Mouse (Mus musculus) lung, postnatal 0 days (tissue): ENCODE data around the gene Enah. TPM values are rescaled to one million over a fixed set of nuclear protein-coding genes. Genes with fewer than 3 reads are reported as not detected.
A peak's percentile ranks its signal among the peaks of the same experiment; 100 is the strongest.

Experiments used
- ATAC-seq: fragments of 200-750 bp; cut with Nextera tagmentation; 2 replicates; pipeline ENCODE4 v1.8.0; 2017; ENCODE audit warnings: moderate library complexity
- DNase-seq: peaks from one replicate; pipeline ENCODE4 v3.0.0-alpha.2; 2016; ENCODE audit warnings: low spot score
- H3K27ac ChIP-seq: fragments of 300-500 bp; sonication (generic); 2 replicates; pipeline ENCODE4 v1.5.1; 2014; ENCODE audit warnings: antibody characterized with exemption, mild to moderate bottlenecking, low read length, mixed read lengths
- H3K27me3 ChIP-seq: fragments of 300-500 bp; sonication (generic); replicated peaks from 2 replicates; pipeline ENCODE4 v1.6.1; 2014; ENCODE audit warnings: low read length, mixed read lengths; ENCODE audit not compliant: insufficient read depth
- H3K36me3 ChIP-seq: fragments of 300-500 bp; sonication (generic); 2 replicates; pipeline ENCODE4 v1.6.1; 2014; ENCODE audit warnings: low read length, mixed read lengths; ENCODE audit not compliant: insufficient read depth
- H3K4me1 ChIP-seq: fragments of 300-500 bp; sonication (generic); 2 replicates; pipeline ENCODE4 v1.6.1; 2014; ENCODE audit warnings: antibody characterized with exemption, low read depth, low read length, mixed read lengths; ENCODE audit not compliant: insufficient read depth
- H3K4me2 ChIP-seq: fragments of 300-500 bp; sonication (generic); replicated peaks from 2 replicates; pipeline ENCODE4 v1.6.1; 2014; ENCODE audit warnings: low read depth, mild to moderate bottlenecking, low read length, moderate library complexity, mixed read lengths
- H3K4me3 ChIP-seq: fragments of 300-500 bp; sonication (generic); 2 replicates; pipeline ENCODE4 v1.5.1; 2014; ENCODE audit warnings: low read depth, low read length
- H3K9ac ChIP-seq: fragments of 300-500 bp; sonication (generic); replicated peaks from 2 replicates; pipeline ENCODE4 v1.6.1; 2014; ENCODE audit warnings: low read depth, mild to moderate bottlenecking
- H3K9me3 ChIP-seq: fragments of 300-500 bp; sonication (generic); 2 replicates; pipeline ENCODE4 v1.6.1; 2016; ENCODE audit warnings: low read length, mixed read lengths
- CTCF ChIP-seq: IDR thresholded peaks from 2 replicates; pipeline ENCODE4 v1.5.1; 2016; ENCODE audit warnings: antibody characterized with exemption, mild to moderate bottlenecking
- EP300 ChIP-seq: IDR thresholded peaks from 2 replicates; pipeline ENCODE4 v1.6.1; 2016; ENCODE audit warnings: antibody characterized with exemption, mild to moderate bottlenecking, control low read depth
- WGBS: fragments of 180-500 bp; shearing (Covaris S2); extraction: QIAGEN DNeasy Blood & Tissue Kit; methylation state at CpG from one replicate; pipeline ENCODE4 v1.1.7; 2014; 5-methylcytosine and 5-hydroxymethylcytosine counted together
- polyA plus RNA-seq: library from polyadenylated mRNA; unstranded; fragments of >200 nt; fragmentation: Nextera tagmentation; extraction: Ambion mirVana; gene quantifications from 2 replicates; pipeline ENCODE4 v1.2.1, GENCODE M21; 2015

Gene Enah
- polyA plus RNA-seq, 1 experiment from 2014 or later, result 8.9 TPM

GRCm38 (mm10) chr1:181893721-181894120, 126.1 kb downstream of the Enah start:
- H3K27me3 ChIP-seq, result no peaks in the 10 kb centered on the region
- TF ChIP-seq EP300, result no peak
- no peak for TF ChIP-seq CTCF
- DNase-seq, result no peak
- no peak overlapping the region for H3K4me2 ChIP-seq
- H3K9me3 ChIP-seq, result no peaks in the 10 kb centered on the region
- H3K4me3 ChIP-seq, result no peak overlapping the region
- 61% methylated on average over 8 of the region's 8 CpGs for WGBS
- ATAC-seq, result no peak
- H3K36me3 ChIP-seq, result no peaks in the 10 kb centered on the region
- no peak overlapping the region for H3K27ac ChIP-seq
- no peak overlapping the region for H3K9ac ChIP-seq
- H3K4me1 ChIP-seq, result no peaks in the 10 kb centered on the region

GRCm38 (mm10) chr1:181889670-181890069, 130.1 kb downstream of the Enah start:
- 63% methylated on average over 7 of the region's 7 CpGs for WGBS
- no peaks in the 10 kb centered on the region for H3K4me1 ChIP-seq
- H3K9me3 ChIP-seq, result no peaks in the 10 kb centered on the region
- no peaks in the 10 kb centered on the region for H3K27me3 ChIP-seq
- no peak overlapping the region for H3K4me2 ChIP-seq
- ATAC-seq (no peak), DNase-seq (no peak)
- H3K36me3 ChIP-seq, result no peaks in the 10 kb centered on the region
- no peak overlapping the region for H3K27ac ChIP-seq
- no peak overlapping the region for H3K4me3 ChIP-seq
- TF ChIP-seq EP300 (no peak), CTCF (no peak)
- no peak overlapping the region for H3K9ac ChIP-seq

GRCm38 (mm10) chr1:181888801-181889200, 131.0 kb downstream of the Enah start:
- peak; percentile 86 for DNase-seq
- no peaks in the 10 kb centered on the region for H3K36me3 ChIP-seq
- no peak overlapping the region for H3K4me3 ChIP-seq
- no peak overlapping the region for H3K9ac ChIP-seq
- no peaks in the 10 kb centered on the region for H3K27me3 ChIP-seq
- no peak overlapping the region for H3K4me2 ChIP-seq
- 3% methylated on average over 11 of the region's 11 CpGs for whole genome bisulfite sequencing
- H3K9me3 ChIP-seq, result no peaks in the 10 kb centered on the region
- peak; percentile 84 for ATAC-seq
- TF ChIP-seq CTCF, result peak; percentile 100
- no peak for TF ChIP-seq EP300
- no peak overlapping the region for H3K27ac ChIP-seq
- no peaks in the 10 kb centered on the region for H3K4me1 ChIP-seq

GRCm38 (mm10) chr1:181881532-181881931, 138.3 kb downstream of the Enah start:
- no peaks in the 10 kb centered on the region for H3K27me3 ChIP-seq
- H3K9ac ChIP-seq, result no peak overlapping the region
- DNase-seq (peak; percentile 91), ATAC-seq (peak; percentile 88)
- WGBS, result 18% methylated on average over 8 of the region's 8 CpGs
- H3K9me3 ChIP-seq, result no peaks in the 10 kb centered on the region
- no peak overlapping the region for H3K4me2 ChIP-seq
- H3K36me3 ChIP-seq, result no peaks in the 10 kb centered on the region
- H3K27ac ChIP-seq, result no peak overlapping the region
- TF ChIP-seq EP300 (no peak), CTCF (peak; percentile 91)
- no peaks in the 10 kb centered on the region for H3K4me1 ChIP-seq
- no peak overlapping the region for H3K4me3 ChIP-seq

GRCm38 (mm10) chr1:181880752-181881325, 139.0 kb downstream of the Enah start:
- H3K4me1 ChIP-seq, result no peaks in the 10 kb centered on the region
- H3K9ac ChIP-seq, result no peak overlapping the region
- H3K9me3 ChIP-seq, result no peaks in the 10 kb centered on the region
- no peaks in the 10 kb centered on the region for H3K27me3 ChIP-seq
- no peak overlapping the region for H3K27ac ChIP-seq
- peak; percentile 20 for DNase-seq
- H3K4me2 ChIP-seq, result no peak overlapping the region
- no peak; the same call in 1 of the 2 replicates for ATAC-seq
- TF ChIP-seq EP300, result no peak
- TF ChIP-seq CTCF, result peak; percentile 57
- WGBS, result 50% methylated on average over 15 of the region's 15 CpGs
- H3K4me3 ChIP-seq, result no peak overlapping the region
- no peaks in the 10 kb centered on the region for H3K36me3 ChIP-seq

GRCm38 (mm10) chr1:181878436-181878835, 141.4 kb downstream of the Enah start:
- Histone ChIP-seq H3K9ac (no peak overlapping the region), H3K4me2 (no peak overlapping the region), H3K27me3 (no peaks in the 10 kb centered on the region), H3K36me3 (no peaks in the 10 kb centered on the region), H3K4me3 (no peak overlapping the region), H3K4me1 (no peaks in the 10 kb centered on the region), H3K27ac (no peak overlapping the region), H3K9me3 (no peaks in the 10 kb centered on the region)
- ATAC-seq (no peak), DNase-seq (no peak)
- WGBS, result 63% methylated on average over 5 of the region's 5 CpGs
- TF ChIP-seq CTCF, result no peak

- peak; percentile 16; the same call in 1 of the 2 replicates for ATAC-seq
These were observed 142.7 kb downstream of the Enah start for GRCm38 (mm10) chr1:181877088-181877487.

More at GRCm38 (mm10) chr1:181877088-181877487, 142.7 kb downstream of the Enah start:
- no peaks in the 10 kb centered on the region for H3K4me1 ChIP-seq
- H3K27ac ChIP-seq, result no peak overlapping the region
- H3K9me3 ChIP-seq, result no peaks in the 10 kb centered on the region
- no peak for DNase-seq
- no peak overlapping the region for H3K9ac ChIP-seq
- no peak overlapping the region for H3K4me2 ChIP-seq
- no peak overlapping the region for H3K4me3 ChIP-seq
- H3K36me3 ChIP-seq, result no peaks in the 10 kb centered on the region
- TF ChIP-seq CTCF (no peak), EP300 (no peak)
- WGBS, result 25% methylated on average over 5 of the region's 5 CpGs
- H3K27me3 ChIP-seq, result no peaks in the 10 kb centered on the region
